Mouse (Mus musculus) heart, embryonic 11.5 days (tissue): ENCODE data around the gene Rtn2. TPM values are rescaled to one million over a fixed set of nuclear protein-coding genes. Genes with fewer than 3 reads are reported as not detected.

Experiments
- ATAC-seq: fragments of 200-750 bp; cut with Nextera tagmentation; replicated peaks from 2 replicates; pipeline ENCODE4 v1.8.0; 2017; ENCODE audit warnings: moderate library complexity; ENCODE audit not compliant: insufficient number of reproducible peaks, low FRiP score, low TSS enrichment
- H3K27ac ChIP-seq: fragments of 300-500 bp; sonication (generic); 2 replicates; pipeline ENCODE4 v1.5.1; 2014; ENCODE audit warnings: mild to moderate bottlenecking, low read depth, low read length
- H3K27me3 ChIP-seq: fragments of 300-500 bp; sonication (generic); 2 replicates; pipeline ENCODE4 v1.6.1; 2014; ENCODE audit warnings: mild to moderate bottlenecking, low read length, mixed read lengths; ENCODE audit not compliant: control insufficient read depth, insufficient read depth
- H3K36me3 ChIP-seq: fragments of 300-500 bp; sonication (generic); 2 replicates; pipeline ENCODE4 v1.6.1; 2014; ENCODE audit warnings: mild to moderate bottlenecking, low read length, moderate library complexity, mixed read lengths; ENCODE audit not compliant: control insufficient read depth, insufficient read depth
- H3K4me1 ChIP-seq: fragments of 300-500 bp; sonication (generic); 2 replicates; pipeline ENCODE4 v1.6.1; 2014; ENCODE audit warnings: low read length; ENCODE audit not compliant: control insufficient read depth, insufficient read depth
- H3K4me2 ChIP-seq: fragments of 300-500 bp; sonication (generic); 2 replicates; pipeline ENCODE4 v1.6.1; 2014; ENCODE audit warnings: mild to moderate bottlenecking, moderate library complexity
- H3K4me3 ChIP-seq: fragments of 300-500 bp; sonication (generic); 2 replicates; pipeline ENCODE4 v1.5.1; 2014; ENCODE audit warnings: low read depth, low read length
- H3K9ac ChIP-seq: fragments of 300-500 bp; sonication (generic); 2 replicates; pipeline ENCODE4 v1.6.1; 2014; ENCODE audit warnings: mild to moderate bottlenecking, low read depth, low read length, moderate library complexity
- H3K9me3 ChIP-seq: fragments of 300-500 bp; sonication (generic); replicated peaks from 2 replicates; pipeline ENCODE4 v1.6.1; 2016; ENCODE audit warnings: low read length; ENCODE audit not compliant: control insufficient read depth
- WGBS: fragments of 180-500 bp; shearing (Covaris S2); extraction: QIAGEN DNeasy Blood & Tissue Kit; methylation state at CpG from one replicate; pipeline ENCODE4 v1.1.7; 2014; ENCODE audit not compliant: insufficient replicate concordance; 5-methylcytosine and 5-hydroxymethylcytosine counted together
- polyA plus RNA-seq: library from polyadenylated mRNA; unstranded; fragments of >200 nt; fragmentation: Nextera tagmentation; extraction: Ambion mirVana; gene quantifications from 2 replicates; pipeline ENCODE4 v1.2.1, GENCODE M21; 2014

Rtn2 gene
- polyA plus RNA-seq, 1 experiment from 2014 or later, result 25.3 TPM

DNA sequence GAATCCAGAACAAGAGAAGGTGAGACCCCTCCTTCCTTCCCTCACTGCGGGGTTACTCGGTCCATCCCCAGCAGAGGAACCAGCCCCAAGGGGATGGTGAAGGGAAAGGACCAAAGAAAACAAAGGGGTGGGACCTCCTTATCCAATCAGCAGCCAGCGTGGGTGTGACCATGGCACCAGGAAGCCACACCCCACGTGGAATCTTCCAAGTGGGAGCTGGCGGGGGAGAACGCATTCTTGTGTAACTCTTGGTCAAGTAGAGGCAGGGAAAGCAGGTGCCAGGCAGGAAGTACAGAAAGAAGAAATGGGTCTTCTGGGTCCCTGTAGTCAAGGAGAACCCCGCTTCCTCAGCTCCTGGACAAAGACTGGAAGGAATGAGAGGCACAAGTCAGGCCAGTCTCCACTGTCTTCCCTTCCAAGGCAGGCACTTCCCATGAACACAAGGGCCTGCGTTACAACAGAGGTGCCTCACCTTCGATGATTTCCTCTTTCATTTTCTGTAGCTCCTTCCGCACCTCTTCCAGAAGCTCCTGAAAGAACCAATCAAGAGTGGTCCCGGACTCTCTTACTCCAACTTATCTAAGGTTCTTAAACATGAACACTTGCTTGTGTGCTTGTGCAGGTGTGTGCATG is 24.9 kb upstream of the Rtn2 start:
- Histone ChIP-seq H3K27ac (0 out of 2 replicates have a peak overlapping the region, but pooled peaks have one; percentile 8), H3K4me1 (no peaks in the 10 kb centered on the region), H3K9me3 (no peaks in the 10 kb centered on the region), H3K9ac (no peak overlapping the region), H3K36me3 (peaks cover 46% of the 10 kb centered on the region), H3K4me3 (no peak overlapping the region), H3K27me3 (no peaks in the 10 kb centered on the region), H3K4me2 (peak overlapping the region; percentile 5; the same call in 1 of the 2 replicates)
- peak; percentile 80 for ATAC-seq
- 47% methylated on average over 11 of the region's 11 CpGs for WGBS

DNA sequence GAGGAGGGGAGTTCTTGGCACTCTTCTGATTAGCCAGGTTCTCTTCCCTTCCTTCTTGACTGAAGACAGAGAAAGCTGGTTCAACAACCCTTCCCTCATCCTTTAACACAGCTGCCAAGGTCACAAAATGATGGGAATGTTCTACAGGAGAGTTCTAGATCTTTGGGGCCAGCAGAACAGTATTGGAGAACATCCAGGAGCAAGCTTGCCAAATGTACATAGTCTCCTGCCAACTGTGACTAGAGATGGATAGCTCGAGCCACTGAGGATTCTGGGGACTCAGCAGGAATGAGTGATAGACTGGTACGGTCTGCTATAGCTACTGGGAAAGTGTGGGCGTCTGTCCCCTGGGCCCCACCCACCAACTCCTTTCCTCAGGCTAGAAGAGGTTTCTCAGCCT is 24.1 kb upstream of the Rtn2 start:
- Histone ChIP-seq H3K27me3 (no peaks in the 10 kb centered on the region), H3K4me1 (no peaks in the 10 kb centered on the region), H3K4me2 (no peak overlapping the region), H3K36me3 (peaks cover 52% of the 10 kb centered on the region), H3K9ac (no peak overlapping the region), H3K9me3 (no peaks in the 10 kb centered on the region), H3K27ac (no peak overlapping the region), H3K4me3 (no peak overlapping the region)
- WGBS, result 76% methylated on average over 3 of the region's 3 CpGs
- ATAC-seq, result no peak

DNA sequence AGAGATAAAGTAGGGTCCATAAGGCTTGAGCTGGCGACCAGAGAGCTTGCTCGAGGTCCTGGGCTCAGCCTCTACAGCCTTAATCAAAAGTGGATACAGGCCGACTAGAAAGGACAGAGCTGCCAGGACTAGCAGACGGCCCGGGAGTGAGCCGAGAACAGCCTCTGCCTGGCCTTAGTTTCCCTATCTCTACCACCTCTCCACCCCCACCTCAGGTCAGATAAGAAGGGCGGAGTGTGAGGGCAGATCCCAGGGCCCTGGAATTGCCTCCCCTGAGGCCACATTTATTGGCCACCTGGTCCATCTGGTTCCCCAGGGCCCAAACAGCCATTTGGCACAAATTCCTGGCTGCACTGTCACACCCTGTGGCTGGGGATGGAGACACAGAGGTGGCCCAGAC is 17.3 kb upstream of the Rtn2 start:
- Histone ChIP-seq H3K27me3 (no peaks in the 10 kb centered on the region), H3K4me2 (peak overlapping the region; percentile 45), H3K4me1 (peaks cover 48% of the 10 kb centered on the region), H3K9ac (0 out of 2 replicates have a peak overlapping the region, but pooled peaks have one; percentile 16), H3K4me3 (no peak overlapping the region), H3K27ac (peak overlapping the region; percentile 50), H3K36me3 (peaks cover 34% of the 10 kb centered on the region), H3K9me3 (no peaks in the 10 kb centered on the region)
- whole genome bisulfite sequencing, result 27% methylated on average over 7 of the region's 7 CpGs
- ATAC-seq, result no peak

DNA sequence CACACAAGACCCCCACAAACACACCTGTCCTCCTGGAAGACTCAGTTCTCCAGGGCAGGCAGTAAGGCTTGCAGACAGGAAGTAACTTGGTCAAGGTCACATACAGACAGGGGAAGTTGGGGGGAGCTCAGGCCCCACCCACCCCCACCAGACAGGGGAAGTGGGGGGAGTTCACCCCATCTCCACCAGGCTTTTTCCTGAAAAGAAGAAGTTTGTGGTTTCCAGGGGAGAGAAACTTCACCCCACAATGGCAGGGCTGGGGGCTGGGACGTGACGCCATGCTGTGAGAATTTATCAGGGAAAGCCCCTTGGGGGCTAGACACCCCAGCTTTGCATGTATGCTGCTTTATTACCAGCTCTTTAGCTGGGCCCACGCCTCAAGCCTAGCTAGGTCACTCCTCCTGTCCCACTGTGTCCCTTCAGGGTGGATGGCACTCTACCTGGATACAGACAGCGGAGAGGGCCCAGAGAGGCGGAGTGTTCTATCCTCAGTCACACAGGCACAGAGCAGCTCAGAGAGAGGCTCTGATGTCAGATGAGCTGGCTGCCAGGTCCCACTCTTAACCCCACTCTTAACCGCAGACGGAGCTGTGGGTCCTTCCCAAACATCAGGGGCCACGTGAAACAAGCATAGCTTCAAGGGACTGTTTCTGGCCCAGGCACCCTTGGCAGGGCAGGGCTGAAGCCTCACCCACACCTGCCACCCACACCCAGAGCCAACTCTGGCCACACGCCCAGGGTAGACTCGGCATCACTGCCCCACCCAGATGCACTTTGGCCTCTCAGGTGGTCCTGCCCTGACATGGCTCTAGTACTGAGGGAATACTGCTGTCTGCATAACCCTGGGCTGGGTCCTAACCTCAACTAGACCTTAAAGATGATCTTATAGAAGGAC is 16.2 kb upstream of the Rtn2 start:
- WGBS, result 70% methylated on average over 10 of the region's 10 CpGs
- Histone ChIP-seq H3K9me3 (no peaks in the 10 kb centered on the region), H3K9ac (peak overlapping the region; percentile 12; the same call in 1 of the 2 replicates), H3K36me3 (peaks cover 26% of the 10 kb centered on the region), H3K4me2 (0 out of 2 replicates have a peak overlapping the region, but pooled peaks have one; percentile 45), H3K27ac (peak overlapping the region; percentile 50; the same call in 1 of the 2 replicates), H3K4me1 (peaks cover 48% of the 10 kb centered on the region), H3K27me3 (no peaks in the 10 kb centered on the region), H3K4me3 (no peak overlapping the region)
- ATAC-seq, result no peak

DNA sequence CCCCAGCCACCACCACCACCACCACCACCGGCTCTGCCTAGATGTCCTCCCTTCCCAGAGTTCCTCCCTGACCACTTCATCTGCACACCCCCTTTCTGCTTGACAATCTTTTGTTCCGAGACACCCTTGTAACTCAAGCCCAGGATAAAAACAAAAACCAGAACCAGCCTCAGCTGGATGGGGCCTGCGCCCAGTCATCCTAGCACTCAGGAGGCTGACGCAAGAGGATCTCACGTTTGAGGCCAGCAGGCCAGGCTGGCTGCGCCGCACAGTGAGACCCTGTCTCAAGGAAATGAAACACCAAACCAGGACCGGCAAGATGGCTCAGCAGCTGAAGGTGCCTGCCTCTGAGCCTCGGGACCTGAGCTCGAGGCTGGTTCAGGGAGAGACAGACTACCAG is 15.4 kb upstream of the Rtn2 start:
- Histone ChIP-seq H3K4me2 (no peak overlapping the region), H3K9ac (no peak overlapping the region), H3K36me3 (peaks cover 21% of the 10 kb centered on the region)

DNA sequence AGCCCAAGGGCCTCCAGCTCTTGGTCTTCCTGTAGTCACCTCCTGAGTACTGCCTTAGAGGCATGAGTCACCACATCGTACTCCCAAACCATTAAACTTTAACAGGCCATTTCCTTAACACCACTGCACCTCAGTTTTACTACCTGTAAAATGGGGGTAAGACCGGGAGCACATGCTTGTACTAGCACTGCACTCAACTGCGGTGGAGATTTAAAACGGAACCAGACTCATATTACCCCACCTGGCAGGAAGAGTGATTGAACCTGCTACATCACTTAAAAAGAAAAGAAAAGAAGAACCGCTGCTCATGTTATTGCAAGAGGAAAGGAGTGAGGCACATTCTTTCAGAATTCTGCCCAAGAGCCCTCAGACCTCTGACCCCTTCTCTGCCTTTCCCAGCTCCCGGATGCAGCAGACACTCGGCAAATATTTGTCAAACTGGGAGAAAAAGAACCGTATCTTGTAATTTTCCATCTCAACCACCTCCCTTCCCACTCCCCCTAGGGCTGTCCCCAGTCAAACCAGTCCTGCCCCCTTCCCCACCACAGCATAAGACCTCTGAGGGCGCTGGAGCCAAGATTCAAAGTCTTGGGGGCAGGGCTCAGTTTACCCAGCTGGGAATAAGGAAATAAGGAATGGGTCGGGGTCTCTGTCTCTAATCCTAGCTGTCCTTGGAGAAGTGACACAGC is 13.3 kb upstream of the Rtn2 start:
- WGBS, result 41% methylated on average over 10 of the region's 10 CpGs
- peak overlapping the region; percentile 98 for H3K27ac ChIP-seq
- peak overlapping the region; percentile 98 for H3K9ac ChIP-seq
- no peak; the same call in 1 of the 2 replicates for ATAC-seq
- H3K4me1 ChIP-seq, result peaks cover 48% of the 10 kb centered on the region
- peak overlapping the region; percentile 95 for H3K4me3 ChIP-seq
- no peaks in the 10 kb centered on the region for H3K9me3 ChIP-seq
- peak overlapping the region; percentile 86 for H3K4me2 ChIP-seq
- no peaks in the 10 kb centered on the region for H3K27me3 ChIP-seq
- peaks cover 5% of the 10 kb centered on the region for H3K36me3 ChIP-seq

More for the DNA sequence above, 15.4 kb upstream of the Rtn2 start:
- 54% methylated on average over 10 of the region's 10 CpGs for WGBS
- H3K9me3 ChIP-seq, result no peaks in the 10 kb centered on the region
- ATAC-seq, result no peak
- H3K27ac ChIP-seq, result no peak overlapping the region
- no peaks in the 10 kb centered on the region for H3K27me3 ChIP-seq
- H3K4me1 ChIP-seq, result peaks cover 48% of the 10 kb centered on the region
- H3K4me3 ChIP-seq, result no peak overlapping the region

DNA sequence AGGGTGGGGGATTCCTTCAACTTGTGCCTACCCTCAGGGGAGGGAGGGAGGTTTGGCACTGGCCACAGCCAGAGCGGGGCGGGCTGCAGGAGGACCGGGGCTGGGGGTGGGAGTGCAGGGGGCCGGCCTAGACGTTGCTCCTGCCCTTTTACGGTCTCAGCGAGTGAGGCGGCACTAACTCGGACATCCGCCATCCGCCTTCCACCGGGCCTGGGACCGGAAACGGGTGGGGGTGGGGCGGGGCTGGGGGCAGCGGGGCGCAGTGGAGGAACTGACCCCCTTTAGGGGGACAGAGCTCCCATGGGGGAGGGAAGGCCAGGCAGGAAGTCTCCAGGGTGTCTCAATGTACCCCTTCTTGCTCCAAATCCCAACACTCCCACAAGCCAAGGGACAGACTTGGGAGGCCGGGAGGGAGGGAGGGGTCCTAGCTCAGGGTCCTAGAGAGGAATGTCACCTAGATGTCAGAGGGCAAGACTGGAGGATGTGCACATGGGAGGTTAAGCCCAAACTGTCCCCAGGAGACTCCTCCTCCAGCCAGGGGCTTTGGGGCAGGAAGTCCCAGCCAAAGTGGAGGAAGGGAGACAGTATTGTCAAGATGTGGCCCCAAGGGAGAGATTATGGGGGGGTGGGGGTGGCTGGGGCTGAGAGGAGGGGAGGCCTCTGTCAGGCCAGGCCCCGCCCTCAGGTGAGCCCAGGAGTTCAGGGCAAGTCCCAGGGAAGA is 12.5 kb upstream of the Rtn2 start:
- peak overlapping the region; percentile 98 for H3K9ac ChIP-seq
- H3K36me3 ChIP-seq, result no peaks in the 10 kb centered on the region; the same call in 1 of the 2 replicates
- peak overlapping the region; percentile 98 for H3K27ac ChIP-seq
- no peaks in the 10 kb centered on the region for H3K9me3 ChIP-seq
- under 1% methylated on average over 19 of the region's 19 CpGs for WGBS
- H3K27me3 ChIP-seq, result no peaks in the 10 kb centered on the region
- H3K4me3 ChIP-seq, result peak overlapping the region; percentile 95
- ATAC-seq, result peak; percentile 69
- H3K4me2 ChIP-seq, result peak overlapping the region; percentile 86
- H3K4me1 ChIP-seq, result peaks cover 45% of the 10 kb centered on the region
